Mouse (Mus musculus): ENCODE results near the gene Galnt7. TPM values are rescaled to one million over a fixed set of nuclear protein-coding genes. Genes with fewer than 3 reads are reported as not detected.
A peak's percentile ranks its signal among the peaks of the same experiment; 100 is the strongest.
"Not testable (repeated sequence)": the region's sequence is repeated elsewhere in the genome, so short reads cannot be mapped to it uniquely, and the experiment has no call there.

Gene Galnt7
- polyA plus RNA-seq, 1 experiment from 2014 or later: 3.7 TPM

- H3K27me3 ChIP-seq (ENCODE audit: control insufficient read depth, insufficient read depth, low read depth, low read length): no peaks in the 10 kb centered on the region
- ATAC-seq (ENCODE audit: low read depth): no peak
- no peak overlapping the region for H3K9ac ChIP-seq (ENCODE audit: low read depth, low read length)
- no peaks in the 10 kb centered on the region; the same call in 1 of the 2 replicates for H3K4me1 ChIP-seq (ENCODE audit: control insufficient read depth, low read depth, low read length)
- H3K4me3 ChIP-seq (ENCODE audit: low read depth, low read length): no peak overlapping the region
- no peaks in the 10 kb centered on the region for H3K9me3 ChIP-seq (replicated peaks; ENCODE audit: control insufficient read depth, low read length)
- H3K4me2 ChIP-seq (ENCODE audit: low read depth, low read length): no peak overlapping the region
- H3K36me3 ChIP-seq (ENCODE audit: control insufficient read depth, insufficient read depth): no peaks in the 10 kb centered on the region; the same call in 1 of the 2 replicates
- WGBS (ENCODE audit: insufficient replicate concordance): 49% methylated on average over 2 of the region's 2 CpGs
- no peak overlapping the region for H3K27ac ChIP-seq (ENCODE audit: low read length)
Measured at GRCm38 (mm10) chr8:57532223-57532622, 120.6 kb downstream of the Galnt7 start.

GRCm38 (mm10) chr8:57530666-57531349 is 122.0 kb downstream of the Galnt7 start:
- H3K4me3 ChIP-seq (ENCODE audit: low read depth, low read length): peak overlapping the region; percentile 20
- peak overlapping the region; percentile 32 for H3K4me2 ChIP-seq (ENCODE audit: low read depth, low read length)
- no peak overlapping the region for H3K9ac ChIP-seq (ENCODE audit: low read depth, low read length)
- no peaks in the 10 kb centered on the region; the same call in 1 of the 2 replicates for H3K36me3 ChIP-seq (ENCODE audit: control insufficient read depth, insufficient read depth)
- ATAC-seq (ENCODE audit: low read depth): peak; percentile 58
- no peaks in the 10 kb centered on the region for H3K9me3 ChIP-seq (replicated peaks; ENCODE audit: control insufficient read depth, low read length)
- WGBS (ENCODE audit: insufficient replicate concordance): 19% methylated on average over 15 of the region's 15 CpGs
- H3K4me1 ChIP-seq (ENCODE audit: control insufficient read depth, low read depth, low read length): no peaks in the 10 kb centered on the region; the same call in 1 of the 2 replicates
- no peaks in the 10 kb centered on the region for H3K27me3 ChIP-seq (ENCODE audit: control insufficient read depth, insufficient read depth, low read depth, low read length)
- no peak overlapping the region for H3K27ac ChIP-seq (ENCODE audit: low read length)

- no peak; the same call in 1 of the 2 replicates for ATAC-seq (ENCODE audit: low read depth)
- peak overlapping the region; percentile 20 for H3K4me3 ChIP-seq (ENCODE audit: low read depth, low read length)
- no peak overlapping the region for H3K9ac ChIP-seq (ENCODE audit: low read depth, low read length)
- no peaks in the 10 kb centered on the region; the same call in 1 of the 2 replicates for H3K4me1 ChIP-seq (ENCODE audit: control insufficient read depth, low read depth, low read length)
- H3K27ac ChIP-seq (ENCODE audit: low read length): no peak overlapping the region
- H3K9me3 ChIP-seq (replicated peaks; ENCODE audit: control insufficient read depth, low read length): no peaks in the 10 kb centered on the region
- H3K27me3 ChIP-seq (ENCODE audit: control insufficient read depth, insufficient read depth, low read depth, low read length): no peaks in the 10 kb centered on the region
- WGBS (ENCODE audit: insufficient replicate concordance): 73% methylated on average over 13 of the region's 13 CpGs
- H3K36me3 ChIP-seq (ENCODE audit: control insufficient read depth, insufficient read depth): no peaks in the 10 kb centered on the region
- H3K4me2 ChIP-seq (ENCODE audit: low read depth, low read length): peak overlapping the region; percentile 32
Measured at GRCm38 (mm10) chr8:57530238-57530637, 122.6 kb downstream of the Galnt7 start.

GRCm38 (mm10) chr8:57528036-57528435 is 124.8 kb downstream of the Galnt7 start:
- no peaks in the 10 kb centered on the region for H3K27me3 ChIP-seq (ENCODE audit: control insufficient read depth, insufficient read depth, low read depth, low read length)
- H3K4me1 ChIP-seq (ENCODE audit: control insufficient read depth, low read depth, low read length): no peaks in the 10 kb centered on the region; the same call in 1 of the 2 replicates
- H3K9me3 ChIP-seq (replicated peaks; ENCODE audit: control insufficient read depth, low read length): no peaks in the 10 kb centered on the region
- no peak overlapping the region for H3K4me3 ChIP-seq (ENCODE audit: low read depth, low read length)
- no peak for ATAC-seq (ENCODE audit: low read depth)
- H3K36me3 ChIP-seq (ENCODE audit: control insufficient read depth, insufficient read depth): no peaks in the 10 kb centered on the region
- H3K9ac ChIP-seq (ENCODE audit: low read depth, low read length): no peak overlapping the region
- WGBS (ENCODE audit: insufficient replicate concordance): 87% methylated on average over 1 of the region's 1 CpGs
- H3K27ac ChIP-seq (ENCODE audit: low read length): no peak overlapping the region
- no peak overlapping the region for H3K4me2 ChIP-seq (ENCODE audit: low read depth, low read length)

- Histone ChIP-seq H3K27me3 (ENCODE audit: control insufficient read depth, insufficient read depth, low read depth, low read length) (no peaks in the 10 kb centered on the region), H3K4me2 (ENCODE audit: low read depth, low read length) (peak overlapping the region; percentile 32), H3K27ac (ENCODE audit: low read length) (peak overlapping the region; percentile 77), H3K9ac (ENCODE audit: low read depth, low read length) (no peak overlapping the region), H3K4me1 (ENCODE audit: control insufficient read depth, low read depth, low read length) (peaks cover 13% of the 10 kb centered on the region), H3K9me3 (replicated peaks; ENCODE audit: control insufficient read depth, low read length) (no peaks in the 10 kb centered on the region), H3K36me3 (ENCODE audit: control insufficient read depth, insufficient read depth) (peaks cover 25% of the 10 kb centered on the region), H3K4me3 (ENCODE audit: low read depth, low read length) (no peak overlapping the region)
- ATAC-seq (ENCODE audit: low read depth): peak; percentile 68
- WGBS (ENCODE audit: insufficient replicate concordance): 34% methylated on average over 12 of the region's 12 CpGs
Measured at GRCm38 (mm10) chr8:57520186-57520786, 132.5 kb downstream of the Galnt7 start.

GRCm38 (mm10) chr8:57517723-57518122 is 135.1 kb downstream of the Galnt7 start:
- 84% methylated on average over 3 of the region's 3 CpGs for whole genome bisulfite sequencing (ENCODE audit: insufficient replicate concordance)
- H3K27me3 ChIP-seq (ENCODE audit: control insufficient read depth, insufficient read depth, low read depth, low read length): no peaks in the 10 kb centered on the region
- no peak overlapping the region for H3K4me2 ChIP-seq (ENCODE audit: low read depth, low read length)
- H3K27ac ChIP-seq (ENCODE audit: low read length): 0 out of 2 replicates have a peak overlapping the region, but pooled peaks have one; percentile 41
- no peak overlapping the region for H3K4me3 ChIP-seq (ENCODE audit: low read depth, low read length)
- H3K9ac ChIP-seq (ENCODE audit: low read depth, low read length): no peak overlapping the region
- no peaks in the 10 kb centered on the region for H3K9me3 ChIP-seq (replicated peaks; ENCODE audit: control insufficient read depth, low read length)
- H3K4me1 ChIP-seq (ENCODE audit: control insufficient read depth, low read depth, low read length): peaks cover 15% of the 10 kb centered on the region
- ATAC-seq (ENCODE audit: low read depth): no peak
- H3K36me3 ChIP-seq (ENCODE audit: control insufficient read depth, insufficient read depth): peaks cover 37% of the 10 kb centered on the region

- H3K4me1 ChIP-seq (ENCODE audit: control insufficient read depth, low read depth, low read length): peaks cover 15% of the 10 kb centered on the region
- H3K27ac ChIP-seq (ENCODE audit: low read length); H3K9ac ChIP-seq (ENCODE audit: low read depth, low read length); H3K9me3 ChIP-seq (replicated peaks; ENCODE audit: control insufficient read depth, low read length); H3K4me2 ChIP-seq (ENCODE audit: low read depth, low read length); H3K27me3 ChIP-seq (ENCODE audit: control insufficient read depth, insufficient read depth, low read depth, low read length); ATAC-seq (ENCODE audit: low read depth); H3K4me3 ChIP-seq (ENCODE audit: low read depth, low read length): not testable (repeated sequence)
- H3K36me3 ChIP-seq (ENCODE audit: control insufficient read depth, insufficient read depth): peaks cover 37% of the 10 kb centered on the region
- 91% methylated on average over 4 of the region's 5 CpGs for WGBS (ENCODE audit: insufficient replicate concordance)
Measured at GRCm38 (mm10) chr8:57516685-57517084, 136.1 kb downstream of the Galnt7 start.

- Histone ChIP-seq H3K9ac (ENCODE audit: low read depth, low read length) (peak overlapping the region; percentile 92), H3K4me2 (ENCODE audit: low read depth, low read length) (peak overlapping the region; percentile 65), H3K27ac (ENCODE audit: low read length) (peak overlapping the region; percentile 100), H3K36me3 (ENCODE audit: control insufficient read depth, insufficient read depth) (peaks cover 37% of the 10 kb centered on the region), H3K4me1 (ENCODE audit: control insufficient read depth, low read depth, low read length) (peaks cover 15% of the 10 kb centered on the region), H3K4me3 (ENCODE audit: low read depth, low read length) (peak overlapping the region; percentile 75)
- H3K9me3 ChIP-seq (replicated peaks; ENCODE audit: control insufficient read depth, low read length); H3K27me3 ChIP-seq (ENCODE audit: control insufficient read depth, insufficient read depth, low read depth, low read length); ATAC-seq (ENCODE audit: low read depth): not testable (repeated sequence)
- WGBS (ENCODE audit: insufficient replicate concordance): 3% methylated on average over 10 of the region's 10 CpGs
Measured at GRCm38 (mm10) chr8:57513178-57513661, 139.6 kb downstream of the Galnt7 start.

All from liver, embryonic 16.5 days (tissue).